Mouse (Mus musculus) forebrain, embryonic 11.5 days (tissue): ENCODE measurements around the gene Slc35c2. TPM values are rescaled to one million over a fixed set of nuclear protein-coding genes. Genes with fewer than 3 reads are reported as not detected.

ENCODE experiments used
- ATAC-seq: fragments of 200-750 bp; cut with Nextera tagmentation; replicated peaks from 2 replicates; pipeline ENCODE4 v1.8.0; 2017; ENCODE audit warnings: moderate TSS enrichment; ENCODE audit not compliant: low FRiP score
- DNase-seq: peaks from one replicate; pipeline ENCODE4 v3.0.0-alpha.2; 2017; ENCODE audit warnings: low spot score
- H3K27ac ChIP-seq: fragments of 300-500 bp; sonication (generic); 2 replicates; pipeline ENCODE4 v1.5.1; 2014; ENCODE audit warnings: low read depth, low read length
- H3K27me3 ChIP-seq: fragments of 300-500 bp; sonication (generic); 2 replicates; pipeline ENCODE4 v1.6.1; 2014; ENCODE audit warnings: mild to moderate bottlenecking, low read length, mixed read lengths; ENCODE audit not compliant: control insufficient read depth, insufficient read depth
- H3K36me3 ChIP-seq: fragments of 300-500 bp; sonication (generic); 2 replicates; pipeline ENCODE4 v1.6.1; 2014; ENCODE audit warnings: mild to moderate bottlenecking, low read length, moderate library complexity, mixed read lengths; ENCODE audit not compliant: control insufficient read depth, insufficient read depth
- H3K4me1 ChIP-seq: fragments of 300-500 bp; sonication (generic); replicated peaks from 2 replicates; pipeline ENCODE4 v1.6.1; 2014; ENCODE audit warnings: low read length, mixed read lengths; ENCODE audit not compliant: control insufficient read depth, insufficient read depth
- H3K4me2 ChIP-seq: fragments of 300-500 bp; sonication (generic); 2 replicates; pipeline ENCODE4 v1.6.1; 2014; ENCODE audit warnings: low read depth, mild to moderate bottlenecking, low read length, moderate library complexity, mixed read lengths; ENCODE audit not compliant: severe bottlenecking
- H3K4me3 ChIP-seq: fragments of 300-500 bp; sonication (generic); 2 replicates; pipeline ENCODE4 v1.5.1; 2014; ENCODE audit warnings: low read depth, low read length
- H3K9ac ChIP-seq: fragments of 300-500 bp; sonication (generic); 2 replicates; pipeline ENCODE4 v1.6.1; 2014; ENCODE audit warnings: low read length
- H3K9me3 ChIP-seq: fragments of 300-500 bp; sonication (generic); 2 replicates; pipeline ENCODE4 v1.6.1; 2016; ENCODE audit warnings: low read length, mixed read lengths; ENCODE audit not compliant: control insufficient read depth
- WGBS: fragments of 180-500 bp; shearing (Covaris S2); extraction: QIAGEN DNeasy Blood & Tissue Kit; methylation state at CpG from one replicate; pipeline ENCODE4 v1.1.7; 2014; 5-methylcytosine and 5-hydroxymethylcytosine counted together
- polyA plus RNA-seq: library from polyadenylated mRNA; unstranded; fragments of >200 nt; fragmentation: Nextera tagmentation; extraction: Ambion mirVana; gene quantifications from 2 replicates; pipeline ENCODE4 v1.2.1, GENCODE M21; 2014

The Slc35c2 gene
- polyA plus RNA-seq, 1 experiment from 2014 or later = 54.3 TPM

DNA sequence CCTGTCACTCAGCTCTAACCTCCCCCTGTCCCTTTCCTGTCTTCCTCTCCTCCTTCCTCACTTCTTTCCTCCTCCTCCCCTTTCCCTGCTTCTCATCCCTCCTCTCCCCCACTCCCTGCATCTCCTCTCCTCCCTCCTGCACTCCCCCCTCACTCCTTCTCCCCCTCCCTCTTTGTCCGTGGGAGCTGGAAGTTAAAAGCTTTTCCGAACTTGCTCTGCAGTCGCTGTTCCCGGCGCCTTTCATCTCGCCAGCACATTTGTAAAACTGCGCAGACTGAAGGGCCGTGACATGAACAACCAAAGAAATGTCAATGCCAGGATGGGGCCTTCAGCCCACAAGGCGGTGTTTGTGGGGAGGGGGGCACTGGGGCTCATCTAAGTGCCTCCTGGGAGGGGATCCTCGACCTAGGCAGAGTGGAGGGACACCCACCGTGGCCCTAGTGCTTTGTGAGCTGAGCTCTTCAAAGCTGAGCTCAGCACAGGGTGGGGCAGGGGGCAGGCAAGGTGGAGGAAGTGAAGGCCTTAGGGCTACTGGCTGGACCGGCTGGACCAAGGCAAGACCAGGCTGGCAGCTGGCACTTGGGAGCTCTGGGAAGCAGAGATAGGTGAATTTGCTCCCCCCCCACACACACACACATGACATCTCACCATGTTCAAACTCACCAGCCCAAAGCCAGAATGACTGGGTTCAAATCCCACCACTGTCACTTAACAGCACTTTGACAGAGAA is 49.1 kb downstream of the Slc35c2 start:
- no peak overlapping the region for H3K27ac ChIP-seq
- no peak for DNase-seq
- no peaks in the 10 kb centered on the region for H3K9me3 ChIP-seq
- no peak overlapping the region for H3K4me3 ChIP-seq
- ATAC-seq = no peak
- peaks cover 27% of the 10 kb centered on the region for H3K4me1 ChIP-seq
- peaks cover 67% of the 10 kb centered on the region for H3K27me3 ChIP-seq
- no peak overlapping the region for H3K9ac ChIP-seq
- H3K36me3 ChIP-seq = no peaks in the 10 kb centered on the region
- WGBS = 2% methylated on average over 12 of the region's 12 CpGs
- no peak overlapping the region for H3K4me2 ChIP-seq

DNA sequence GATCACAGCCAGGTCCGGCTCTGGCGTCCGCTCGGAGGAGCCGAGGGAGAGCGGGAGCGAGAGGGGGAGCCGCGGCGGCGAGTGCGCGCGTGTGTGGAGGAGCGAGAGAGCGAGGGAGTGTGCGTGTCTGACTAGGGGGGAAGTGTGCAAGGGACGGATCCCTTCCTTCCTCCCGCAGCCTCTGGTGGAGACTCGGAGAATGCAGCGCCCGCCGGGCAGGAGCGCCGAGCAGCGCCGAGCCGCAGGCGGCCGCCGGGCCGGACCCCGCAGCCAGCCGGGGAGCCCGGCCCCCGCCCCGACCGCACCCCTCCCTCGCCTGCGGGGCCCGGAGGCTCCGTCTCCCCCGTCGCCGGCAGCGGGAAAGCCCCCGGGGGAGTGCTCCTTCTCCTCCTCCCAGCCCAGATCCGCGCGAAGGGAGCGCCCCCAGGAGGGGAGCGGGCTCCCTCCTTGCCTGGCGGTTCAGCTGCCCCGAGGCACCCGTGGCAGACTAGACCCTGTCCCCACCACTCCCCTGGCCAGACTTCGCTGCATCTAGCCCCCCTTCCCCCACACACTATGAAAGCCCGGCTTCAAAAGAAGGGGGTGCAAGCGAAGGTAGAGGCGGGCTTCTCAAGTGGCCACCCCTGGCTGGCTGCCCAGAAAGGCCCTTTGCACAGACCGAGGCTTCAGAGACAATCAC is 52.9 kb downstream of the Slc35c2 start, which contains the start of gene Cdh22:
Gene Cdh22, minus strand, starts transcription at position 241 of the 679 bp plus-strand sequence.
- Histone ChIP-seq H3K9me3 (no peaks in the 10 kb centered on the region), H3K4me2 (peak within 1 kb of the TSS; percentile 99), H3K27me3 (peaks cover 47% of the 10 kb centered on the region), H3K9ac (peak within 1 kb of the TSS; percentile 72), H3K27ac (peak within 1 kb of the TSS; percentile 34; the same call in 1 of the 2 replicates), H3K36me3 (no peaks in the 10 kb centered on the region), H3K4me1 (peaks cover 20% of the 10 kb centered on the region), H3K4me3 (peak within 1 kb of the TSS; percentile 67)
- peak; percentile 90 for DNase-seq
- WGBS = 0% methylated on average over 43 of the region's 60 CpGs
- peak; percentile 80 for ATAC-seq

DNA sequence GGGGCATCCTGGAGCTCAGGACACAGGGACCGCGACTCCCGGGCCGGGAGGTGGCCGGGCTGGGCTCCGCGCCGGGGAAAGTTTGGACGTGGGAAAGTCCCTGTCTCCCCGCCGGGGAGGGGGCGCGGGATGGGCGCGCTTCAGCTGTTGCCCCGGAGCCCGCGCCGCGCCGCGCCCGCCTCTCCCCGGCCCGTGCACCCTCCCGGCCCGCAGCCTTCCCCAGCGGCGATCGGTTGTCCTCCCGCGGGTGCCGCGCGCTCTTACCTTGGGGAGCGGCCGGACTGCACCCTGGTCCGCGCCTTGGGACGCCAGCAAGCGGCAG is 53.4 kb downstream of the Slc35c2 start:
- Histone ChIP-seq H3K4me3 (peak overlapping the region; percentile 67), H3K9ac (peak overlapping the region; percentile 72), H3K27ac (peak overlapping the region; percentile 34; the same call in 1 of the 2 replicates), H3K4me2 (peak overlapping the region; percentile 99), H3K4me1 (peaks cover 20% of the 10 kb centered on the region), H3K36me3 (no peaks in the 10 kb centered on the region), H3K9me3 (no peaks in the 10 kb centered on the region), H3K27me3 (peaks cover 42% of the 10 kb centered on the region)
- DNase-seq (peak; percentile 68), ATAC-seq (peak; percentile 40; the same call in 1 of the 2 replicates)
- 0% methylated on average over 41 of the region's 41 CpGs for WGBS

DNA sequence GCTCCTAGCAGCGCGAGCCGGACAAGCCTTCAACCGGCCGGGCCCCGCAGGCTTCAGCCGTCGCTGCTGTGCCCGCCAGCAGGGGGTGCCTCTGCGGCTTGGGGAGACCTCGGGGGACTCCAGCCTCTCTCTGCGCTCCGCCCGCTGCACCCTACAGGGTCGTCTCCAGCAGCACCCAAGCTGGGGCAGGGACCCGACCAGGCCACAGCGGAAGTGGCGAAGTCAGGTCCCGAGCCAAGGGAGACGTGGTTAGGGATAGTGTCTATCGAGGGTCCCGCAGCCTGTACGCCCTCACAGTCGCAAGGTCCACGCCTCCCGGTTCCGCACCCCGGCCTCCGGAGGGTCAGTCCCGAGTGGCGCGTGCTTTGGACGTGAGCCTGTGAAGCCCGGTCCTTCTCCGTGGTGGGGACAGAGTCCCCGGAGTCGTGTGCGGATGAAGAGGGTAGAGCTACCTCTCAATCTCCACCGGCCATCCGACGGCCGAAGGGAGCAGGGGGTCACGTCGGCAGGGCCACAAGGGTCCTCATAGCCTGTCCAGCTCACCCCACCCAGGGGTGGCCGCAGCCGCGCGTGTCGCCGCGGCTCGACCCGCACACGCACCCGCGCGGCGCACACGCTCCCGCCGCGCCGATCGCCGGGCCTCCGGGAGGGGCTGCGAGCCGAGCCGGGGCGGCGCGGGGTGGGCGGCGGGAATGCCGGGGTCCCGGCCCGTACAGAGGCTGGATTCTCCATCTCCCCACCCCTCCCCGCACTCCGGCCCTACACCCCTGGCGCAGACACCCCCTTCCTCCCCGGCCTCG is 54.0 kb downstream of the Slc35c2 start:
- Histone ChIP-seq H3K36me3 (no peaks in the 10 kb centered on the region), H3K27me3 (peaks cover 37% of the 10 kb centered on the region), H3K27ac (no peak overlapping the region), H3K4me3 (peak overlapping the region; percentile 67), H3K4me1 (peaks cover 20% of the 10 kb centered on the region), H3K4me2 (peak overlapping the region; percentile 99), H3K9me3 (no peaks in the 10 kb centered on the region), H3K9ac (peak overlapping the region; percentile 72)
- WGBS = 1% methylated on average over 64 of the region's 82 CpGs
- DNase-seq (peak; percentile 86), ATAC-seq (peak; percentile 49)

DNA sequence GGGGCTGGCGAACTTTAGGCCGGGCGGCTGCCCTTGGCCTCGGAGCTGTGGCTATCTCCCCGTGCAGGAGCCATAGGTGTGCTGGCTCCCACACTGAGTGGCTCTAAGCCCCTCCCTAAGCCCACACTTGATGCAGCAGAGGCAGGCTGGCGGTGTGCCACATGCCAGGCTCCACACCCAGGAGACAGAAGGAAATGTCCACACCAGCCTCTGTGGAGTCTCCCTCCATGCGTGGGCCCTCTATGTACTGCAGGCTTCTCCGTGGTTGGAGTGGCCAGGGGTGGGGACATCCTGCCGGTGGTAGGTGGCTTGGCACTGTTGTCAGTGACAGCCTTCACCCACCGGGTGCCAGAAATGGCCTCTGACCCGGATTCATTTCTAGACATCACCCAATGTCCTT is 58.6 kb downstream of the Slc35c2 start:
- no peak for ATAC-seq
- 91% methylated on average over 11 of the region's 11 CpGs for WGBS
- no peak for DNase-seq
- Histone ChIP-seq H3K9me3 (no peaks in the 10 kb centered on the region), H3K27ac (no peak overlapping the region), H3K27me3 (peaks cover 14% of the 10 kb centered on the region), H3K4me2 (no peak overlapping the region), H3K36me3 (no peaks in the 10 kb centered on the region), H3K9ac (no peak overlapping the region), H3K4me1 (peaks cover 9% of the 10 kb centered on the region), H3K4me3 (no peak overlapping the region)

Other genes with a start within 250 kb of the Slc35c2 start
- 3.9 and 4.2 TPM in 2 replicates for gene Cd40, start 232.2 kb downstream of the Slc35c2 start, polyA plus RNA-seq
- gene 1700025C18Rik, start 197.1 kb downstream of the Slc35c2 start, polyA plus RNA-seq = not detected in 2 replicates
- gene Cdh22, start 53.0 kb downstream of the Slc35c2 start, polyA plus RNA-seq = 6.2 and 6.3 TPM in 2 replicates
- 95.4 and 108 TPM in 2 replicates for gene Elmo2, start 38.6 kb upstream of the Slc35c2 start, polyA plus RNA-seq
- 4.7 and 5.8 TPM in 2 replicates for gene Zfp663, start 80.9 kb upstream of the Slc35c2 start, polyA plus RNA-seq
- gene Zfp334, start 100.4 kb upstream of the Slc35c2 start, polyA plus RNA-seq = 23.7 and 23.8 TPM in 2 replicates
- gene Ocstamp, start 112.5 kb upstream of the Slc35c2 start, polyA plus RNA-seq = 0.07 and 0.09 TPM in 2 replicates
- 1.9 and 2.5 TPM in 2 replicates for gene Slc13a3, start 185.4 kb upstream of the Slc35c2 start, polyA plus RNA-seq
- gene Trp53rka, start 205.5 kb upstream of the Slc35c2 start, polyA plus RNA-seq = 53.1 and 58.9 TPM in 2 replicates
- 4.2 TPM in 2 replicates for gene Slc2a10, start 215.9 kb upstream of the Slc35c2 start, polyA plus RNA-seq